Mouse (Mus musculus) lung, adult 2 months (tissue): ENCODE data around the gene Zfp663. TPM values are rescaled to one million over a fixed set of nuclear protein-coding genes. Genes with fewer than 3 reads are reported as not detected.

Source experiments
- DNase-seq: peaks from one replicate; pipeline ENCODE4 v3.0.0; 2022
- H3K4me1 ChIP-seq: fragments of 200-500 bp; 2 replicates; pipeline ENCODE4 v1.6.1; 2011; ENCODE audit warnings: low read length; ENCODE audit not compliant: control insufficient read depth, insufficient read depth
- H3K4me3 ChIP-seq: fragments of 200-500 bp; replicated peaks from 2 replicates; pipeline ENCODE3; 2011; ENCODE audit warnings: low read depth, mild to moderate bottlenecking, control low read depth, low read length; ENCODE audit errors: extremely low read depth
- CTCF ChIP-seq: fragments of 200-500 bp; IDR thresholded peaks from 2 replicates; pipeline ENCODE4 v1.5.1; 2011; ENCODE audit warnings: mild to moderate bottlenecking, low read length, control low read depth; ENCODE audit not compliant: insufficient read depth
- POLR2A ChIP-seq: fragments of 200-500 bp; IDR thresholded peaks from 2 replicates; pipeline ENCODE4 v1.6.1; 2011; ENCODE audit warnings: low read depth, mild to moderate bottlenecking, control low read depth, low read length, borderline replicate concordance; ENCODE audit errors: extremely low read depth
- WGBS: fragments of 180-500 bp; shearing (Covaris S2); methylation state at CpG from one replicate; pipeline ENCODE4 v1.1.7; 2018; 5-methylcytosine and 5-hydroxymethylcytosine counted together
- polyA plus RNA-seq: library from polyadenylated mRNA; depleted of rRNA; stranded (reverse); fragments of >200 nt; gene quantifications from 2 replicates; pipeline ENCODE4 v1.2.3, GENCODE M21; 2012; rRNA removed

Zfp663 gene
- polyA plus RNA-seq, result 0.46 and 1.3 TPM in 2 replicates

DNA sequence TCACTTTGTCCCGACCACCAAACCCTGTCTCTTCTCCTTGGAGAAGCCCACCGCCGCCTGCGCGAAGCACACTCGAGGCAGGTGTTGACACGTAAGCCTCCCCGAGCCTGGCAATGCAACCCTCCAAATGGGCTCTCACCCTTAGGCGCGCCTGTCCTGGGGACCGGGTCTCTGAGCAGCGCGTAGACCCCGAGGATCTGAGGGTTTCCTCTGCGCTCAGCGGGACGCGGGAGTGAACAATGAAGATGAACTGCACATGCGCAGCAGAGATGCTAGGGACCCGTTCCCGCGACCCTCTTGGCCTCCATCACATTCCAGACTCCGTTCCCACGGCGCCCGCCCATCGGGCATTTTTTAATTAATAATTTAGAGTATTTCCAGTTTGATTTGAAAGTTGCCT is at the start of gene Zfp663:
Gene Zfp663, minus strand, starts transcription at position 234 of the 400 bp plus-strand sequence.
- TF ChIP-seq CTCF (no peak), POLR2A (no peak)
- H3K4me3 ChIP-seq, result peak within 1 kb of the TSS; percentile 28
- no peak for DNase-seq
- 4% methylated on average over 27 of the region's 27 CpGs for WGBS
- 0 out of 2 replicates have a peak, but pooled peaks cover 4% of the 10 kb centered on the region for H3K4me1 ChIP-seq

DNA sequence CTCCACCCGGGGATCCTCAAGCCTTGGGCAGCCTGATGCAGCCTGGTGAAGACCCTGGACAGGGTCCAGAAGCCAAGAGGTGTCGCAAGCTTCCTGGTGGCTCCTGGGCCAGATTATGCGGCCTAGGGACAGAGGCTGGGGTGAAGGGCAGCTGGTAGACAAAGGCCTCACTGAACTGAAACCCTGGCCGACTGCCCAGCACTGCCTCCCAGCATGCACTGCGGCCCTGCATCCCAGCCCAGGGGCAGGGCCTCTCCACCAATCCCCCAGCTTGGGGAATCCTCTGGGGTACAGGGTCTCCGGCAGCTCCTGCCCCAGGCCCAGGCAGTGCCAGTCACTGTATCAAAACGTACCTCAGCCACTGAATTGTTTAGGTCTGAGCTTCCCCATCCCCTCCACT is 48.8 kb upstream of the Zfp663 start:
- WGBS, result 54% methylated on average over 7 of the region's 7 CpGs

DNA sequence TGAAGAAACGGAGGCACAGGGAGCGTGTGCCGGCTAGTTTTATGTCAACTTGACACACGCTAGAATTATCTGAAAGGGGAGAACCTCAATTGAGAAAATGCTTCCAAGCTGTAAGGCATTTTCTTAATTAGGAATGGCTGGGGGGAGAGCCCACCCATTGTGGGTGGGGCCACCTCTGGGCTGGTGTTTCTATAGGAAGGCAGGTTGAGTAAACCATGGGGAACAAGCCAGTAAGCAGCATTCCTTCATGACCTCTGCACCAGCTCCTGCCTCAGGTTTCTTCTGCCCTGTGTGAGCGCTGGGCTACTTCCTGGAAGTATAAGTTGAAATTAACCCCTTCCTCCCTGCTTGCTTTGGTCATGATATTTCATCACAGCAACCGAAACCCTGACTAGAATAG is 47.3 kb upstream of the Zfp663 start:
- WGBS, result 72% methylated on average over 6 of the region's 6 CpGs
- TF ChIP-seq POLR2A (no peak), CTCF (no peak)
- DNase-seq, result no peak
- Histone ChIP-seq H3K4me1 (no peaks in the 10 kb centered on the region), H3K4me3 (no peak overlapping the region)

More for the DNA sequence above, 48.8 kb upstream of the Zfp663 start:
- DNase-seq, result no peak
- Histone ChIP-seq H3K4me1 (no peaks in the 10 kb centered on the region), H3K4me3 (no peak overlapping the region)
- TF ChIP-seq POLR2A, result no peak

DNA sequence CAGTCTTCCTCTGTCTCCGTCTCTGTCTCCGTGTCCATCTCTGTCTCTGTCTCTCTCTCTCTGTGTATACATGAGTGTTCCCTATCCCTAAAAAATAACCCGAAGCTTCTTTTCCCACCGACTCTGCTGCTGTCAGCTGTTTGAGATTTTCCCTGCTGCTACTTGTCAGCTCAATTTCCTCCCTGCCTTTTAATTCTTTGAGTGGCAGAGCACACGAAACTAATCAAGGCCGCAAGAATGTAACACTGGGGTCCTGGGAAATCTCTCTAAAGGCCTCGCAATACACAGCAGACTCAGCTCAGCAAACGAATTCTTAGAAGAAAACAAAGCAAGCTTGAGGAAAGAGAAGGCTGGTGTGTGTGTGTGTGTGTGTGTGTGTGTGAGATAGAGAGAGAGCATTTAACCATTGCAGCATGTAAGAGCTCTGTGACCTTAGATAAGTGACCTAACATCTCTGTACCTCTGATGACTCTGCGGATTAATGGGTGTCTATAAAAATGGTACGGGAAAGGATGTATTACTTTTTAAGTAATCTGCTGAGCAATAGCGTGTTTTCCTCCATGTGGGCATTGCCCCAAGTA is 46.7 kb upstream of the Zfp663 start:
- H3K4me3 ChIP-seq, result no peak overlapping the region
- TF ChIP-seq CTCF, result no peak
- TF ChIP-seq POLR2A, result no peak
- H3K4me1 ChIP-seq, result no peaks in the 10 kb centered on the region
- DNase-seq, result no peak
- WGBS, result 58% methylated on average over 11 of the region's 11 CpGs

DNA sequence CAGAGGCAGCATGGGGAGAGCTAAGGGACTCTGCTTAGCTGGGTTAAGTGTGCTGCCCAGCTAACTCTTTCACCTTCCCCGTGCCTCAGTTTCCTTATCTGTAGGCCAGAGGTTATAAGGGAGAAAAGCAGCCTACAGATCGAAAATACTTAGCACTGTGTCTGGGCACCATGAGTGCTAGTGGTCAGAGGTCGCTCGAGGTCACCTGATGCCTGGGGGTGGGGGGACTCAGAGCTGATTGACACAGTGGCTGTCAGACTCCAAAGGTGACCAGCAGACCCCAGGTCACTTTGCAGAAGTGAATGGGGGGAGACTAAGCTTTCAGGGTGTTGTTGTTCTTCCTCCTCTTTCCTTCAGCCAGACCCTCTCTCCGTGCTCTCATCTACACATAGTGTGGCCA is 45.8 kb upstream of the Zfp663 start:
- DNase-seq, result no peak
- no peaks in the 10 kb centered on the region for H3K4me1 ChIP-seq
- 75% methylated on average over 5 of the region's 5 CpGs for WGBS
- TF ChIP-seq POLR2A (no peak), CTCF (no peak)
- H3K4me3 ChIP-seq, result no peak overlapping the region

DNA sequence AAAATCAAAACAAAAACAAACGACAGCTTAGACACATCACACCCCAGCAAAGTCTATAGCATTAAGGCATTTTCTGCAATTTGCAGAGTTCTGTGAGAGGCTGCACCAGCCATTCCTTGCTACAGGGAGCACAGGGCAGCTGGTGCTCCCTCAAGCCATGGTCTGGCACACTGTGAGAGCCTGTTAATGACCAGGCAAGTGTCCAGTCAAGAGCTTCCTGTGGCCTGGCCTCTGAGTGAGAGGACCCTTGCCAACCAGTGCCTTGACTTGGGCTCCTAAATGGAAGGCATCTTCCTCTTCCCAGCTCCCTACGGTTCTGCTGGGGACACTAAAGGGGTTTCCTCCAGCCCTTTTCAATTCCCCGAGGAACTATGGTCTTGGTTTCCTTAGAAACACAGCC is 45.4 kb upstream of the Zfp663 start:
- DNase-seq, result no peak
- Histone ChIP-seq H3K4me1 (no peaks in the 10 kb centered on the region), H3K4me3 (no peak overlapping the region)
- WGBS, result 60% methylated on average over 3 of the region's 3 CpGs
- TF ChIP-seq CTCF (no peak), POLR2A (no peak)

DNA sequence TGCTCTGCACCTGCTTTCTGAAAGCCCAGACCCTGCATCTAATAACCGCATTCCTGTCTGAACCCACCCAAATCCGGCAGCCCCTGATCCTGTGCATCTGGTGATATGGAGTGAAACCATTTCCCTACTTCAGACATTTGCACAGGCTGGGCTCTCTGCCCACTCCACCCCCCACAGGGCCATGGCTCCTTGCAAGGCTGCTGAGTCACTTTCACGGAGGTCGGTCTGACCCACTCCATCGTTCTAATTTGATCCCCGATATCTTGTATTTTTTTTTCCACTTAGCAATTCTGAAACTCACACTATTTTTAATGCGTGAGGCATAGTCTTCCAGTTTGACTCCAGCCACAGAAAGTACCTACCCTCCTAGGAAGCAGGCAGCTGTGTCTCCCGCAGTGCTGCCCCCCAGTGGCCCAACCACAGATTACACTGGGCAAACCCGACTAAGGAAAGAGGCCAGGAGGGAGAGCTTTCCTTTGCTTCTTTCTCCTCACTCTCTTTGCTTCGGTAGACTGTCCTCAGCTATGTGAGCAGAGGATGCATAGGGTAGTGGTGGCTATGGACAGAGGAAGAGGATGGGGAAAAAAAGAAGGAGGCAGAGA is 39.3 kb upstream of the Zfp663 start:
- H3K4me1 ChIP-seq, result no peaks in the 10 kb centered on the region
- 32% methylated on average over 10 of the region's 10 CpGs for WGBS
- DNase-seq, result peak; percentile 76
- H3K4me3 ChIP-seq, result no peak overlapping the region
- TF ChIP-seq CTCF (peak; percentile 77), POLR2A (no peak)

DNA sequence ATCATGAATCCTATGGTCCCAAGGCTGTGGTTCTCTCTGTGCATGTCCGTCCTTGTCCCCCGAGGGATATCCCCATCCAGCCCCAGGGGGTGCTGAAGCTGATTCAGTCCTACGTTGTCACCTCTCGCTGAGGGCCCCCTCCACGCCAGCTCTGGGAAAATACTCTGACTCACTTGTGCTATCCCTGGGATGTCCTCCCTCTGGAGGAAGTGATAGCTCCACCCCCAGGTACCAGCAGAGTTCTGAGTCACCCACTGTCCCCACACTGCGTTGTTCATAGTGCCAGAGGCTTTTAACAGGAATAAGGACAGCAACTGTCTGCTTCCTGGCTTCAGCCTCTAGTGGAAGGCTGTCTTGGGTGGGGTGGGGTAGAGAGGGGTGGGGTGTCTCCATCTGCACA is 36.8 kb upstream of the Zfp663 start:
- H3K4me1 ChIP-seq, result no peaks in the 10 kb centered on the region
- TF ChIP-seq CTCF (no peak), POLR2A (no peak)
- H3K4me3 ChIP-seq, result no peak overlapping the region
- WGBS, result 14% methylated on average over 6 of the region's 6 CpGs
- no peak for DNase-seq

DNA sequence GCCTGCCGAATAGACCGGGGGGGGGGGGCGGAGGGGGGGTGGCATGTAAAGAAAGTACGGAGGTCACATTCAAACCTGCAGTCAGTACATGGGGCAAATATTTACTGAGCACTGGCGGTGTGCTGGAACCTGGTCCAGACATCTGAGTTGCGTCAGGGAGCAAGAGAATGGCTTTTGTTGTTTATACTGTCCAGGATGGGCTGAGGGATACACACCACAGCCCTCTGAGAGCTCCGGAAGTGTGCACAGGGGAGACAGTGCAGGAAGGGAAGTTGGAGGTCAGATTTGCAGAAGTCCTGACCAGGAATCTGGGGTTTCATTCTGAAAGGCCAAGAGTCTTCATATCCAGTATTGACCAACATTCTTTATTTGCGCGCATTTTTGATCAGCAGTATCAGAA is 36.4 kb upstream of the Zfp663 start:
- WGBS, result 19% methylated on average over 9 of the region's 9 CpGs
- Histone ChIP-seq H3K4me3 (no peak overlapping the region), H3K4me1 (no peaks in the 10 kb centered on the region)
- TF ChIP-seq CTCF, result no peak
- TF ChIP-seq POLR2A, result no peak
- no peak for DNase-seq

DNA sequence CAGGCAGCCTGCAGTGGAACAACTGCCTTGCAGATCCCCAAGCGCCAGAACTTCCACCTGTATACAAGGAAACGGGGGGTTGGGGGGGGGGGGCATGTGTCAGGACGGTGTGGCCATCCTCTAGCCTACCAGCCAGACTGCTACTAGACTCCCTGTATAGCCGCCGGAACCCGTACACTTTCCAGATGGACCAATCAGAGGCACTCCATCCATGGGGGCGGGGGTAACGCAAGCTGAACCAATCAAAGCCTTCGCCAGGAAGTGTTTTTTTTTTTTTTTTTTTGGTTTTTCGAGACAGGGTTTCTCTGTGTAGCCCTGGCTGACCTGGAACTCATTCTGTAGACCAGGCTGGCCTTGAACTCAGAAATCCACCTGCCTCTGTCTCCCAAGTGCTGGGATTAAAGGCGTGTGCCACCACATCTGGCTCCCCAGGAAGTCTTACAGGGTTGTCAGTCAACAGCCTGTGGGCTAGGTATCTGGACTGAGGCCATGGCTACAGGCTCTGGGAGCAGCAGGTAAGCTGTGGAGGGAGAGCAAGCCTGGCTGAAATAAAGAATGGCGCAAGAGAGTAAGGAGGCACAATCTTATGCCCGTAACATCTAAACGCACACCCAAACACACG is 29.7 kb upstream of the Zfp663 start:
- TF ChIP-seq POLR2A, result no peak
- TF ChIP-seq CTCF, result no peak
- WGBS, result 84% methylated on average over 15 of the region's 15 CpGs
- no peak for DNase-seq
- Histone ChIP-seq H3K4me3 (no peak overlapping the region), H3K4me1 (no peaks in the 10 kb centered on the region)
